Mouse (Mus musculus): Measurements from ENCODE around the gene Gnao1. TPM values are rescaled to one million over a fixed set of nuclear protein-coding genes. Genes with fewer than 3 reads are reported as not detected.

Gnao1 gene
- polyA plus RNA-seq (2015; fragmentation: Nextera tagmentation; extraction: Ambion mirVana): 11.0 and 13.0 TPM in 2 replicates

DNA sequence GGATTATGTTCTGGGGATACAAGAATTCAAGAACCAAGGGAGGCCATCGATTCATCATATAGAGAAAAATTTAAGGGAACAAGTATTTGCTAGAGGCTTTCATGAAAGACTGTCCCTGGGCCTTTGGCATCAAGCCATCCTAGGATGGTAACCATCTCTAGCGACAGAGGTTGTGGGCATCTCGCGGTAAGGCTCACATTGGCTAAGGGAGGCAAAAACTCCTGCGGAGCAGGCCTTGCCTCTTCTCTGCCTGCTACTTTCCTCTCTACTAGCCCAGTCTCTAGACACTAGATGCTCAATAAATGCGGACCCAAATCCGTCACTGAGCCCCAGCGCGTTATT lies at the start of gene Gnao1:
Gene Gnao1, plus strand, starts transcription at position 281 of the 342 bp plus-strand sequence.
- Histone ChIP-seq H3K4me3 (peak within 1 kb of the TSS; percentile 81), H3K9ac (peak within 1 kb of the TSS; percentile 77), H3K27me3 (peaks cover 17% of the 10 kb centered on the region; the same call in 1 of the 2 replicates), H3K4me1 (replicated peaks) (peaks cover 23% of the 10 kb centered on the region), H3K36me3 (no peaks in the 10 kb centered on the region), H3K9me3 (replicated peaks) (no peaks in the 10 kb centered on the region), H3K27ac (peak within 1 kb of the TSS; percentile 77), H3K4me2 (peak within 1 kb of the TSS; percentile 89)
- ATAC-seq (replicated peaks; ENCODE audit: insufficient number of reproducible peaks, insufficient read depth, low FRiP score, low read depth): no peak
- 10% methylated on average over 9 of the region's 9 CpGs for WGBS

- WGBS: 30% methylated on average over 3 of the region's 3 CpGs
- H3K9me3 ChIP-seq (replicated peaks): no peaks in the 10 kb centered on the region
- peak overlapping the region; percentile 24 for H3K4me2 ChIP-seq
- no peak overlapping the region for H3K9ac ChIP-seq
- H3K27ac ChIP-seq: peak overlapping the region; percentile 62
- no peaks in the 10 kb centered on the region for H3K27me3 ChIP-seq
- H3K36me3 ChIP-seq: no peaks in the 10 kb centered on the region
- H3K4me3 ChIP-seq: no peak overlapping the region
- peak; percentile 64; the same call in 1 of the 2 replicates for ATAC-seq (replicated peaks; ENCODE audit: insufficient number of reproducible peaks, insufficient read depth, low FRiP score, low read depth)
- H3K4me1 ChIP-seq (replicated peaks): peaks cover 10% of the 10 kb centered on the region
Observed at GRCm38 (mm10) chr8:93777605-93778004, 32.2 kb upstream of the Gnao1 start.

DNA sequence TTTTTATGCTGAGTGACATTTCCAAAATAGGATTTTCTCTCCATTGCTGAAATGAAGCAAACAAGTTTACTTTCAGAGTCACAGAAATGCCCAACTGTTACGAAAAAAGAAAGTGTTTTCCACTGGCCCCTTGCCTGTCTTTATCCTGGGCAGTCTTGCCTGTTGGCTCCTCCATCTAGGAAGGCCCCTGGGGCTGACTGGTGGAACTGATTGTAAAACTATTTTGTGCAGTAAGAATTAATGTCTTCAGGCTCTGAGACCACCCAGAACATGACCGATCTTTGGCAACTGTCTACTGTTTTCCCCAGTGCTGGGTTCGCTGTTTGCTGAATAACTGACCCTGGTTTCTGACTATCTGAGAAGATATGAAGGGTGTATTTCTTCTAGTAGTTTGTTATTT lies 540 bp upstream of the Gnao1 start:
- WGBS: 79% methylated on average over 3 of the region's 3 CpGs
- H3K27ac ChIP-seq: no peak overlapping the region
- ATAC-seq (replicated peaks; ENCODE audit: insufficient number of reproducible peaks, insufficient read depth, low FRiP score, low read depth): no peak

DNA sequence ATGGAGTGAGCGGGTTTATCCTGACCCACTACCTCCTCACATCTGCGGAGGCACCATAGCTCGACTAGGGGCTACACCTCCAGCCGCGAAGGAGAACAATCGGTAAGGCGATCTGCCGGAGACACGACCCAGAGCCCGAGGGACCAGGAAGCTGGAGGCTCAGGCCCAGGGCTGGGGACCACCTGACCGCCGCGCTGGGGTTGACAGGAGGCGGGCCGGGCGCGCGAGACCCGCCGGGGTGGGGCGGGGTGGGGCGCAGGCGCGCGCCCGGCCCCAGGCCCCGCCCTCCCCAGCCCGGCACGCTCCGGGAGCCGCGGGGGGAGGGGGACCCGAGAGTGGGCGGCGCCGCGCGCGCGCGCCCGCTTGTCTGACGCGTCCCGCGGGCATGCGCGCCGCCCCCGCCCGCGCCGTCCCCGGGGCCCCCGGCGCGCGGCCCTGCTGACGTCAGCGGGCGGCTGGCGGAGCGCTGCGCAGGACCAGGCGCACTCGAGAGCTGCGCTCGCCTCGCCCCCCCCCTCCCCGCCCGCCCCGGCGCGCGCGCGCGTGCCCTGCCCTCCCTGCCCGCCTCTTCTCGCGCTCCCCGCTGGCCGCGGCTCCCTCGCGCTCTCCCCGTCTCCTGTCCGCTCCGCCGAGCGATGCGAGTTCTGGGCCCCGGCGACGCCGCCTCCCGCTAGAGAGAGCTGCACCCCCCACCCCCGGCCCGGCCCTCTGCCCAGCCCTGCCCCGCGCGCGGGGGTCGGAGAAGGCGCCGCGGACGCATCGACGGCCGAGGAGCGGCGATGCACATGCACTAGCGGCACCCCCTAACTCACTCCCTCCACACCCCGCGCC lies 477 bp downstream of the Gnao1 start:
- Histone ChIP-seq H3K9me3 (replicated peaks) (no peaks in the 10 kb centered on the region), H3K4me1 (replicated peaks) (peaks cover 23% of the 10 kb centered on the region), H3K4me2 (peak overlapping the region; percentile 89), H3K27ac (peak overlapping the region; percentile 77), H3K27me3 (peaks cover 17% of the 10 kb centered on the region; the same call in 1 of the 2 replicates), H3K4me3 (peak overlapping the region; percentile 81), H3K36me3 (no peaks in the 10 kb centered on the region), H3K9ac (peak overlapping the region; percentile 77)
- WGBS: under 1% methylated on average over 45 of the region's 116 CpGs
- ATAC-seq (replicated peaks; ENCODE audit: insufficient number of reproducible peaks, insufficient read depth, low FRiP score, low read depth): peak; percentile 87

More for the DNA sequence above, 540 bp upstream of the Gnao1 start:
- Histone ChIP-seq H3K9me3 (replicated peaks) (no peaks in the 10 kb centered on the region), H3K4me3 (no peak overlapping the region), H3K9ac (no peak overlapping the region), H3K27me3 (peaks cover 17% of the 10 kb centered on the region; the same call in 1 of the 2 replicates), H3K4me2 (no peak overlapping the region; the same call in 1 of the 2 replicates), H3K4me1 (replicated peaks) (peaks cover 23% of the 10 kb centered on the region), H3K36me3 (no peaks in the 10 kb centered on the region)

- Histone ChIP-seq H3K27me3 (peaks cover 17% of the 10 kb centered on the region; the same call in 1 of the 2 replicates), H3K9ac (peak overlapping the region; percentile 77), H3K36me3 (no peaks in the 10 kb centered on the region), H3K4me2 (peak overlapping the region; percentile 89), H3K9me3 (replicated peaks) (no peaks in the 10 kb centered on the region), H3K4me1 (replicated peaks) (peaks cover 23% of the 10 kb centered on the region), H3K27ac (peak overlapping the region; percentile 77), H3K4me3 (peak overlapping the region; percentile 81)
- under 1% methylated on average over 53 of the region's 53 CpGs for WGBS
- ATAC-seq (replicated peaks; ENCODE audit: insufficient number of reproducible peaks, insufficient read depth, low FRiP score, low read depth): no peak
Observed at GRCm38 (mm10) chr8:93810859-93811602, 1.3 kb downstream of the Gnao1 start.

DNA sequence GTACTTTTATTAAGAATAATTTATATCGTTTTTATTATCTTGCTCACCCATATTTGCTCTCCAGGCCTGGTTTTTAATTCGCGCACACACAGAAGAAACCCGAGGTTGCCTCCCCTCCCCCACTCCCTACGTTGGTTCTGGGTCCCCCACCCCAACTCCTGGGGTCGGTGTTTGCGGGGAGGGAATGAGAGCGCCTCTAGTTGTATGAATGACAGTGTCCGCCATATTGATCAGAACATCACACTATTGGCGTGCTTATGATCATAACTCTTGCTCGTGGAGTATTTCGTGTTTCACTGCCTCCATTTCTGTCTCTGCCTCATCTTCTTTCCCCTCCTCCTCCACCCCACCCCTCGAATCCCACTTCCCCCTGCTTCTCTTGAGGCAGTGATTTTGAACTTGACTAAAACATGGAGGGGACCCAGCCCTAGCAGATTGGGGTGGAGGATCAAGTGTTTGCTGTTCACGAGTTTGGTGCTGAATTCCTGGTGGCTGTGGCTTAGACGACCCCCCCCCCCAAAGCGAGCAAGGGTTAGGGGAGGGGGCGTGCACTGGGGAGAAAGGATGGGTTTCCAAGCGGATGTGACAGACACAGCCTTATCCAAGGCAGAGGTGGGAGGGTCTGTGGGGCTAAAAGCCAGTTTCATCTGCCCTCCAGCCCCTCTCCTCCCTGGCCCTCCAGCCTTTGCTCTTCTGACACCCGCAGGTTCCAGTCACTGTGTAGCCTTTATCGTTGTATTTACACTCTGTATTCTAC lies 2.1 kb downstream of the Gnao1 start:
- Histone ChIP-seq H3K9ac (no peak overlapping the region), H3K4me2 (peak overlapping the region; percentile 89), H3K4me3 (peak overlapping the region; percentile 81), H3K27me3 (peaks cover 17% of the 10 kb centered on the region; the same call in 1 of the 2 replicates), H3K36me3 (no peaks in the 10 kb centered on the region), H3K9me3 (replicated peaks) (no peaks in the 10 kb centered on the region), H3K27ac (no peak overlapping the region), H3K4me1 (replicated peaks) (peaks cover 23% of the 10 kb centered on the region)
- ATAC-seq (replicated peaks; ENCODE audit: insufficient number of reproducible peaks, insufficient read depth, low FRiP score, low read depth): no peak
- WGBS: 17% methylated on average over 20 of the region's 20 CpGs

DNA sequence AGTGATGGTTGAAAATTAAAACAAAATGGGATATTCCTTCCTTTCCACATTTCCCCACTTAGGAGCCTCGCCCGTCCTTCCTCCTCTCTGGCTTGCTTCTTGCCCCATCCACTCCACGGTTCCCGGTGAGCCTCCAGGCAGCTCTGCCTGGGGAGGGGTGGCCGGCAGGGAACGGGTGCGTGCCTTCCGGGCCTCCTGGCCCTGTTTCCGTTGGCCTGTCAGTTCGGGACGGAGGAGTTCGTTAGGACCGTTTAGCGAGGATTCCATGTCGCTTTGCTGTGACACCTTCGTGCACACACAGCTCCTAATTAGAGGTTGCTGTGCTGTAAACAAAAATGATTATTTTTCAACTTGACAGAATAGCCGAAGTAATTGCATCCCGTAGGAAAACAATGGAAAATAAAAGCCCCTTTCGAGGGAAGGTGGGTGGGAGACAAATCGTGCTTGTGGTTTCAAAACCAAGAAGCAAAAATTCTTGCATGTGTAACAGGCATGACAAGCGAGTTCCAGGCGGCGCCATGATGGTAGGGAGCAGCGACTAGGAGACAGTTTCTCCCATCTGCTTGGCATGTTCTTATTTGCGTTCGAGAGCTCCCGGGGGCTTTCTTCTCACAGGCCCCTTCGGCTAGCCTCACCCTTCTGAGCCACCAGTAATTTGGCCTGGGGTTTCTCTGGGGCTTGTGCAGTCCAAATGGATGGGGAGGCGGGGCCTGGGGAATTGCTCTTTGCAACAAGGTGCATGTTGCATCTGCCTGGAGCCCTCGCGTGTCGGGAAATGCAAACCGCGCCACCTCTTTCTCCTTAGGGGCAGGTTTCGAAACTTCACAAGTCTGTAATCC lies 3.0 kb downstream of the Gnao1 start:
- 14% methylated on average over 35 of the region's 35 CpGs for WGBS
- Histone ChIP-seq H3K9me3 (replicated peaks) (no peaks in the 10 kb centered on the region), H3K36me3 (no peaks in the 10 kb centered on the region), H3K27me3 (peaks cover 17% of the 10 kb centered on the region; the same call in 1 of the 2 replicates), H3K9ac (no peak overlapping the region), H3K27ac (no peak overlapping the region), H3K4me2 (peak overlapping the region; percentile 89), H3K4me3 (peak overlapping the region; percentile 81), H3K4me1 (replicated peaks) (peaks cover 23% of the 10 kb centered on the region)
- ATAC-seq (replicated peaks; ENCODE audit: insufficient number of reproducible peaks, insufficient read depth, low FRiP score, low read depth): no peak

- no peaks in the 10 kb centered on the region for H3K9me3 ChIP-seq (replicated peaks)
- no peaks in the 10 kb centered on the region for H3K36me3 ChIP-seq
- H3K4me2 ChIP-seq: peak overlapping the region; percentile 89
- no peak overlapping the region for H3K27ac ChIP-seq
- peak; percentile 76 for ATAC-seq (replicated peaks; ENCODE audit: insufficient number of reproducible peaks, insufficient read depth, low FRiP score, low read depth)
- peaks cover 17% of the 10 kb centered on the region; the same call in 1 of the 2 replicates for H3K27me3 ChIP-seq
- H3K4me1 ChIP-seq (replicated peaks): peaks cover 23% of the 10 kb centered on the region
- under 1% methylated on average over 26 of the region's 26 CpGs for WGBS
- H3K9ac ChIP-seq: no peak overlapping the region
- H3K4me3 ChIP-seq: peak overlapping the region; percentile 81
Observed at GRCm38 (mm10) chr8:93813405-93813761, 3.6 kb downstream of the Gnao1 start.

GRCm38 (mm10) chr8:93814266-93814665 lies 4.5 kb downstream of the Gnao1 start:
- Histone ChIP-seq H3K4me2 (no peak overlapping the region), H3K36me3 (no peaks in the 10 kb centered on the region)
- 59% methylated on average over 6 of the region's 6 CpGs for WGBS

GRCm38 (mm10) chr8:93816226-93816625 lies 6.5 kb downstream of the Gnao1 start:
- peaks cover 19% of the 10 kb centered on the region for H3K4me1 ChIP-seq (replicated peaks)
- H3K4me2 ChIP-seq: no peak overlapping the region
- peaks cover 12% of the 10 kb centered on the region; the same call in 1 of the 2 replicates for H3K27me3 ChIP-seq
- no peak overlapping the region for H3K27ac ChIP-seq
- no peaks in the 10 kb centered on the region for H3K9me3 ChIP-seq (replicated peaks)
- no peaks in the 10 kb centered on the region for H3K36me3 ChIP-seq
- ATAC-seq (replicated peaks; ENCODE audit: insufficient number of reproducible peaks, insufficient read depth, low FRiP score, low read depth): no peak
- WGBS: 68% methylated on average over 6 of the region's 6 CpGs
- H3K4me3 ChIP-seq: no peak overlapping the region
- H3K9ac ChIP-seq: no peak overlapping the region

More at GRCm38 (mm10) chr8:93814266-93814665, 4.5 kb downstream of the Gnao1 start:
- H3K27me3 ChIP-seq: peaks cover 17% of the 10 kb centered on the region; the same call in 1 of the 2 replicates
- no peak for ATAC-seq (replicated peaks; ENCODE audit: insufficient number of reproducible peaks, insufficient read depth, low FRiP score, low read depth)
- no peak overlapping the region for H3K9ac ChIP-seq
- no peak overlapping the region for H3K4me3 ChIP-seq
- H3K27ac ChIP-seq: no peak overlapping the region
- H3K9me3 ChIP-seq (replicated peaks): no peaks in the 10 kb centered on the region
- peaks cover 23% of the 10 kb centered on the region for H3K4me1 ChIP-seq (replicated peaks)
